Mouse (Mus musculus): ENCODE measurements at regions not wholly inside any gene's neighbourhood (a gene's known extent, or its start where the extent isn't known, plus 50 kb on each side); places are given as distances from the start of the nearest gene placed in this dataset.

DNA sequence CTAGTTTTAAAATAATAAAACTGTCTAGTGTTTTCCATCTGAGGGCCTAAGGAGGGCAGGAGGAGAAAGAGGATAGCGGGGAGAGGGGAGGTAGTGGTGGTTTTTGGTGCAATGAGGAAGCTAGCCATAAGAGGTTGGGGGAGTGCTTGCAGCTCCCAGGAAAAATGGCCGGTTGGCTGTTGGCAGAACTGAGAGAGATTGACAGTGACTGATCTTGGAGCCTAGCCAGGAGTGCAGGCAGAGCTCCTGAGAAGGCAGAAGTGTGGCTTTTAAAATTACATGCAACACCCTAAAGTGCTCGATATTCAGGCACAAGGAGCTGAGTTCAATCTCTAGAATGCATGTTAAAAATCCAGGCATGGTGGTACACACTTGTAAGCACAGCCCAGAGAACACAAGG, 938.3 kb upstream of the 2610301B20Rik start:
- no peaks in the 10 kb centered on the region for H3K36me3 ChIP-seq (replicated peaks in 1 of 2; ENCODE audit: control insufficient read depth in 1 of 2, insufficient read depth in 1 of 2, low read length in 1 of 2)
- no peak for TF ChIP-seq E2F4 (IDR thresholded peaks at IDR 0.05; ENCODE audit: insufficient replicate concordance, low read depth, low read length)
- TF ChIP-seq PAX5 (IDR thresholded peaks at IDR 0.05; ENCODE audit: low read length) = no peak
- TF ChIP-seq JUN (IDR thresholded peaks at IDR 0.05; ENCODE audit: insufficient read depth, low read depth, low read length) = no peak
- no peak for TF ChIP-seq KAT2A (IDR thresholded peaks at IDR 0.05; ENCODE audit: insufficient replicate concordance, low read length)
- no peak for TF ChIP-seq ZKSCAN1 (IDR thresholded peaks at IDR 0.05; ENCODE audit: borderline replicate concordance, low read depth, low read length)
- no peak for TF ChIP-seq ETS1 (conservative IDR thresholded peaks at IDR 0.05; ENCODE audit: low read depth, low read length)
- no peak for TF ChIP-seq MAX (IDR thresholded peaks at IDR 0.05; ENCODE audit: low read length)
- no peak for TF ChIP-seq TBP (conservative IDR thresholded peaks at IDR 0.05; ENCODE audit: low read depth, low read length)
- no peak for TF ChIP-seq RCOR1 (conservative IDR thresholded peaks at IDR 0.05; ENCODE audit: low read depth, low read length)
- no peak for TF ChIP-seq GABPA (IDR thresholded peaks at IDR 0.05; ENCODE audit: insufficient replicate concordance, low read depth, low read length)
- TF ChIP-seq CHD1 (IDR thresholded peaks at IDR 0.05; ENCODE audit: low read depth, low read length) = no peak
- no peak for TF ChIP-seq CHD2 (IDR thresholded peaks at IDR 0.05; ENCODE audit: low read length)
- no peak for TF ChIP-seq ELF1 (IDR thresholded peaks at IDR 0.05; ENCODE audit: low read depth, low read length)
- no peak for TF ChIP-seq USF2 (conservative IDR thresholded peaks at IDR 0.05; ENCODE audit: low read depth, low read length)
- TF ChIP-seq POLR2A (IDR thresholded peaks at IDR 0.05; ENCODE audit: low read depth, low read length) = no peak
- no peak for TF ChIP-seq CTCF (conservative IDR thresholded peaks at IDR 0.05 in 1 of 2, IDR thresholded peaks at IDR 0.05 in 1 of 2; ENCODE audit: low read depth in 2 of 2, low read length in 2 of 2)
- no peak overlapping the region for H3K4me3 ChIP-seq (replicated peaks in 1 of 3; ENCODE audit: low read depth in 2 of 3, low read length in 2 of 3, poor library complexity in 1 of 3)
- no peaks in the 10 kb centered on the region for H3K4me1 ChIP-seq (ENCODE audit: control insufficient read depth in 1 of 2, insufficient read depth in 2 of 2)
- dilution Hi-C loops (cut with MboI; ENCODE audit: extremely low pct_ligation_motif_present, extremely low pct_unique_long_range_greater_than_20kb, low sequenced_read_pairs) = no loop called here
- H3K9me3 ChIP-seq (replicated peaks; ENCODE audit: low read length) = no peaks in the 10 kb centered on the region
- no peak overlapping the region for H3K4me2 ChIP-seq (ENCODE audit: insufficient read depth, low read depth, poor library complexity, severe bottlenecking)
- H3K79me2 ChIP-seq (replicated peaks; ENCODE audit: control insufficient read depth, extremely low read depth, insufficient read depth, poor library complexity, severe bottlenecking) = no peaks in the 10 kb centered on the region
- no peaks in the 10 kb centered on the region for H3K27me3 ChIP-seq (replicated peaks)
- no peak for DNase-seq (ENCODE audit: extremely low read depth)
- in situ Hi-C loops (cut with MboI; ENCODE audit: low pct_ligation_motif_present, low pct_unique_long_range_greater_than_20kb, low sequenced_read_pairs) = no loop called here
- no peak overlapping the region for H3K27ac ChIP-seq (ENCODE audit: insufficient read depth, low read depth)
- no peak overlapping the region for H3K9ac ChIP-seq (ENCODE audit: insufficient read depth, low read depth)

DNA sequence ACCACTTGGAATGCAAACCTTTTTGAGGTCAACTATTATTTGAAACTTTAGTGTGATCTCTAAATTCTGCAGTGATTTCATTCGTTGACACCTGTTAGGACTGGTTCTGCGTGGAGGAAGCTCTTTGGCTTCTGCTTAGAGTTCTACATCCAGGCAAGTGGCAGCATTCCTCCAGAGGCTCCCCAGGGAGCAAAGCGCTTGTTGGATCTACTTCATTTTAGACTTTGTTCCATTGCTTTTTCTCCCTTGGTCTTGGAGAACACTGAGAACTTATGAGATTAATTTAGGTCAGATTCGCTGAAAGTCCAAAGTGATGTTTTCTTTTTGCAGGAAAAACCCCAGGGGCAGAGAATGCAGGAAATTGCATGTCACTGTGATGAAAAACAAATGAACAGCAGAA, 922.9 kb upstream of the 2610301B20Rik start:
- no peaks in the 10 kb centered on the region for H3K27me3 ChIP-seq (replicated peaks)
- dilution Hi-C loops (cut with MboI; ENCODE audit: extremely low pct_ligation_motif_present, extremely low pct_unique_long_range_greater_than_20kb, low sequenced_read_pairs) = no loop called here
- no peaks in the 10 kb centered on the region for H3K36me3 ChIP-seq (replicated peaks in 1 of 2; ENCODE audit: control insufficient read depth in 1 of 2, insufficient read depth in 1 of 2, low read length in 1 of 2)
- H3K4me3 ChIP-seq (replicated peaks in 1 of 3; ENCODE audit: low read depth in 2 of 3, low read length in 2 of 3, poor library complexity in 1 of 3) = no peak overlapping the region
- H3K4me1 ChIP-seq (ENCODE audit: control insufficient read depth in 1 of 2, insufficient read depth in 2 of 2) = no peaks in the 10 kb centered on the region
- H3K27ac ChIP-seq (ENCODE audit: insufficient read depth, low read depth) = no peak overlapping the region
- in situ Hi-C loops (cut with MboI; ENCODE audit: low pct_ligation_motif_present, low pct_unique_long_range_greater_than_20kb, low sequenced_read_pairs) = no loop called here
- H3K9ac ChIP-seq (ENCODE audit: insufficient read depth, low read depth) = no peak overlapping the region
- H3K79me2 ChIP-seq (replicated peaks; ENCODE audit: control insufficient read depth, extremely low read depth, insufficient read depth, poor library complexity, severe bottlenecking) = no peaks in the 10 kb centered on the region
- TF ChIP-seq ZNF384 (IDR thresholded peaks at IDR 0.05; ENCODE audit: low read depth, low read length) = no peak
- TF ChIP-seq BHLHE40 (IDR thresholded peaks at IDR 0.05; ENCODE audit: low read depth, low read length) = no peak
- H3K4me2 ChIP-seq (ENCODE audit: insufficient read depth, low read depth, poor library complexity, severe bottlenecking) = no peak overlapping the region
- H3K9me3 ChIP-seq (replicated peaks; ENCODE audit: low read length) = no peaks in the 10 kb centered on the region
- no peak for DNase-seq (ENCODE audit: extremely low read depth)
